Mouse (Mus musculus): ENCODE results near the gene Ror1. TPM values are rescaled to one million over a fixed set of nuclear protein-coding genes. Genes with fewer than 3 reads are reported as not detected.

Ror1 gene
- total RNA-seq, 2 experiments from 2014 or later = 9.6 to 10.7 TPM

DNA sequence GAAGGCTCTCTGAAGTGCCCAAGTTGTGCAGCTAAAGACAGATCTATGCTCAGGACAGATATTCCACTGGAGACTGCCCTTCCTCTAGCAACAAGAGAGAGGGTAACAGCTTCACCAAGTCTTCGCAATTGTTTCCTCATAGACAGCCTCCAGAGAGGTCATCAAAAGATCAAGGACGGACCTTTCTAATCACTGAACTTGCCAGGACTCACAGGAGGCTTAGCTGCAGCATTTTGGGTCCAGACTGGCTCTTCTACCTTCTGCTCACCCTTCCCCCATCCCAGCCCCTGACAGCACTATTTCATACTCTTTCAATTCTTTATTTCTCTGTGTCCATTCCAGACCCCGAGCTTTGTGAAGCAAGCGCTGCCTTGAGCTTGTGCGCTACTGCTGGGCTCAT, 204.6 kb downstream of the Ror1 start:
- no peak for DNase-seq (ENCODE audit: low spot score in 2 of 2)

GRCm38 (mm10) chr4:100301423-100301822, 205.8 kb downstream of the Ror1 start:
- DNase-seq (ENCODE audit: low spot score in 2 of 2) = no peak

DNA sequence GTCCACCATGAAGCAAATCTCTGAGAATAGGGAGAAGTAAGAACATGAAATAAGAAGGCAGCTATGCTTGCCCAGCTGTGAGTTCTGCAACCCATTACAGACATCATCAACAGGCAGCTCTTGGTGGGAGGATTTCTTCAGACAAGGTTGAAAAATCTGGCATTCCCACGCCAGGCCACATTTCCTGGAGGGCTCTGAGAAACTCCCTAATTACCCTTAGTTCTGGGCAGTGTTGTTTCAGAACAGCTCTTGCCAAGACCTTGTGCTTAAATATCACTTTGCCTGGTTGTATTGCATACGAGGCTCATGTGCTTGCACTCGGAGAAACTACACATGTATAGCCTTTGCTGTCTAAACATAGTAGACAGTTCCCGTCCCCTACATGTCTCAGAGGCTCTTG, 211.8 kb downstream of the Ror1 start:
- no peak for DNase-seq (ENCODE audit: low spot score in 2 of 2)

- DNase-seq (ENCODE audit: low spot score in 2 of 2) = peak in 1 of 2 experiments; percentile 46
These were observed 216.4 kb downstream of the Ror1 start for GRCm38 (mm10) chr4:100311775-100312537.

DNA sequence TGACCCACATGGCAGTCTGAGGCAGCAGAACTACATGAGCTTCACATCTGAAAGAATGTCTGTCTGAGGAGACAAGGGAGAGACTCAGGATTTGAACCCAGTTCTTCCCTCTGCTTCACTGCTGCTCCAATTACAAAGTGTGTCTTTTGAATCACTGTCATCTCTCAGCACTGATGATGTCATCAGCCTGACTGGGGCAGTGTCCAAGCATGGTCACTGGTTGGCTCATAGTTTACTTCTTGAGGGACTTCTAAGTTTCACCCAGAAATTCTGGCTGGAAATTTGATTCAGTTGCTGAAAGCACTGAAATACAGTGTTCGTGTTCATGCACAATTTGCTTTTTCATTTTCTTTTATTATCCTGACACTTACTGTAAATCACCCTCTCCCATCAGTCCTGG, 219.5 kb downstream of the Ror1 start:
- peak in 1 of 2 experiments; percentile 21 for DNase-seq (ENCODE audit: low spot score in 2 of 2)

GRCm38 (mm10) chr4:100321758-100322157, 226.2 kb downstream of the Ror1 start:
- no peak for DNase-seq (ENCODE audit: low spot score in 2 of 2)

- DNase-seq (ENCODE audit: low spot score in 2 of 2) = no peak
These were observed 229.3 kb downstream of the Ror1 start for GRCm38 (mm10) chr4:100324719-100325515.

- DNase-seq (ENCODE audit: low spot score in 2 of 2) = no peak
These were observed 232.9 kb downstream of the Ror1 start for GRCm38 (mm10) chr4:100328361-100328970.

- DNase-seq (ENCODE audit: low spot score in 2 of 2) = no peak
These were observed 239.6 kb downstream of the Ror1 start for GRCm38 (mm10) chr4:100335168-100335567.

GRCm38 (mm10) chr4:100347791-100348190, 252.2 kb downstream of the Ror1 start:
- no peak for DNase-seq (ENCODE audit: low spot score in 2 of 2)

GRCm38 (mm10) chr4:100350106-100350795, 254.7 kb downstream of the Ror1 start:
- no peak for DNase-seq (ENCODE audit: low spot score in 2 of 2)

DNA sequence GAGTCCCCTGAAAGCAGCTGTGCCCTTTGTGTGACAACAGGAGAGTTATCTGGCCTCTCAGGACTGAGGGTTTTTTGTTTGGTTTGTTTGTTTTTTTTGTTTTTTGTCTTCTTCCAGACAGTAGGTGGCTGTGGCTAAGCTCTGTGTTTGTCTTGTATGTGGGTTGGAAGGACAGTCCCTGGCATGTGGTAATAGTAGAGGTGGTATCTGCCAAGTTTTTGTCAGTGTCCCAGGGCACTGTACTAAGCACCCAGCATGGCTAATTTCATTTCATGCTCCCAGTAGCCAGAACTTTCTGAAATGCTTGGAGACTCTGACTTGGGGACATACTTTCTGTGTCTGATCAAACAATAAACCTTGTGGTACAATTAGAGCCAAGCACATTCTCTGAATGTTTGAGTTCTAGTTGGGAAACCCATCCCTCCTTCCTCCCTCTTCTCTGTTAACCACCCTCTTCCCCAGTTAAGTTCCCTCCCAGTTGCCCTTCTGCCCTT, 256.3 kb downstream of the Ror1 start:
- DNase-seq (ENCODE audit: low spot score in 2 of 2) = no peak

DNA sequence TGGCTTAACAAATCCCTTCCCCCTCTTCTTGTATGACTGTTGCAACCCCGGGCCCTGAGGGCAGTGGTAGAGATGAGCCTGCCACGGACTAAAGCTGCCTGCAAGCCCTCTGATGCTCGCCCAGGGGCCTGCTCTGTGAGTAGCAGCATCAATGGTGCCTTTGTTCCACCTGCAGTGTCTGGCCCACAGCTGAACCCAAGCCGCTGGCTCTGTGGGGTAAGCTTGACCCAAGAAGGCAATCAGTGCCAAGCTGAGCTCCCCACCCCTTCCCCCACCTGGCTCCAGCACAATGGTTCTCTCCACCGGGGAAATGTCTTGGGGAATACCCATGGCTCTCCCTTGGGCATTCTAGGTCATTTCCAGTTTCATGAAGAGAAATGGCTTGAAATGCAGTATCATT, 260.0 kb downstream of the Ror1 start:
- no peak for DNase-seq (ENCODE audit: low spot score in 2 of 2)

DNA sequence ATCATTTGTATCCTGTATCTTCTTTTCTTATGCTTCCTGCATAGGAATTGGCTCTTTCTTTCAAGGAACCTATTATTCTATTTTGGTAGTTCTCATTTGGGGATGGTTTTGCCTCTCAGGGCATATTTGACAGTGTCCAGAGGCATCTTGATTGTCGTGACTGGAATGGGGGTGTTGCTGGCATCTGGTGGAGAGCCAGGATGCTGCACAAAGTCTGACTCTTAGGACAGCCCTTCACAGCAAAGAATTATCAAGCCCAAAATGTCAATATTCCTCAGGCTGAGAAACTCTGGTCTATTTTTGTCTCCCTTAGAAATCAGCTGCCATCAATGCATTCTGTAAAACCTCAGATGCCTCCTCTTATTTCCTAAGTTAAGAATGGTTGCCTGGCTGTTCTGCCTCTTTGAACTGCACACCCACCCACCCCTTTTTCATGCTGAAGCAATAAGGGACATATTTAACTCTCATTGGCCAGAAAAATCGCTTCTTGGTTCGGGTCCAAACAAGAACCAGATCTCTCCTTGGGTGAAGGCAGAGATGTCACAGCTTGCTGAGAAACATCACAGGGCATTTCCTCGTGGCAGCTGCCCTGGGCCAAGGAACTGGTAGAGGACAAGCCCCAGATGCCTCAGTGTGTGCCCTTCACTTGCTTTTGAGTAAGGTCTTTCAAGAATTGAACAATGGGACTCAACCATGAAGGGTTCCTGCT, 262.4 kb downstream of the Ror1 start:
- no peak for DNase-seq (ENCODE audit: low spot score in 2 of 2)

- DNase-seq (ENCODE audit: low spot score in 2 of 2) = no peak
These were observed 268.1 kb downstream of the Ror1 start for GRCm38 (mm10) chr4:100363666-100364065.

DNA sequence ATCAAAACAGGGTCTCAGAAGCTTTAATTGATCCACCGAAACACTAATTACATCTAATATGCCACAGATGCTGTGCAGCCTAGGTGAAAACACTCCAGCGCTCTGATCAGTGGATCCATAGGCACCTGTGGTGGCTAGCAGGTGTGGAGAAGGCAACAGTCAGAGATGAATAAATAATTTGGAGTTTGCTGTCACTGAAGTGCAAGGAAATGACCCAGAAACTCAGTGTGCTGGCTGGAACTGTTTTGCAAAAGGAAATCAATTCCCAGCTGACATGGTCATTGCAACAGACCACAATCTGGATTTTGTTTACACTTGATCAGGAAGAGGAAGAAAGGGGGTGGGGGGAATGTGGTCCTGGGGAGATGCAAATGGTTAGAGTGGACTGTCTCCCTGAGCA, 273.1 kb downstream of the Ror1 start:
- DNase-seq (ENCODE audit: low spot score in 2 of 2) = no peak

- DNase-seq (ENCODE audit: low spot score in 2 of 2) = no peak
These were observed 274.1 kb downstream of the Ror1 start for GRCm38 (mm10) chr4:100369541-100370174.

- no peak for DNase-seq (ENCODE audit: low spot score in 2 of 2)
These were observed 277.2 kb downstream of the Ror1 start for GRCm38 (mm10) chr4:100372806-100373205.

GRCm38 (mm10) chr4:100373780-100374179, 278.2 kb downstream of the Ror1 start:
- no peak for DNase-seq (ENCODE audit: low spot score in 2 of 2)

- DNase-seq (ENCODE audit: low spot score in 2 of 2) = no peak
These were observed 279.7 kb downstream of the Ror1 start for GRCm38 (mm10) chr4:100375286-100375685.
